Mouse (Mus musculus) myocyte (in vitro differentiated cells): Measurements from ENCODE around the gene Plekhd1.

Experiments used
- MAX ChIP-seq: IDR thresholded peaks from one replicate; pipeline ENCODE4 v1.6.1; 2011; ENCODE audit warnings: low read depth, mild to moderate bottlenecking, control low read depth
- MYOG ChIP-seq, 3 experiments: IDR thresholded peaks; one replicate each; pipeline ENCODE4 v1.6.1; 2011; ENCODE audit warnings: control low read depth in 2 of 3, low read depth in 2 of 3, mild to moderate bottlenecking in 2 of 3; ENCODE audit not compliant: insufficient read length in 2 of 3, control insufficient read depth in 1 of 3, insufficient read depth in 1 of 3
- POLR2A ChIP-seq: IDR thresholded peaks from one replicate; pipeline ENCODE4 v1.6.1; 2011; ENCODE audit warnings: low read depth, mild to moderate bottlenecking, control low read depth, moderate library complexity; ENCODE audit not compliant: insufficient read length
- REST ChIP-seq: IDR thresholded peaks from one replicate; pipeline ENCODE4 v1.6.1; 2011; ENCODE audit warnings: mild to moderate bottlenecking, control low read depth, moderate library complexity; ENCODE audit not compliant: insufficient read depth, insufficient read length
- TCF12 ChIP-seq: IDR thresholded peaks from one replicate; pipeline ENCODE4 v1.6.1; 2011; ENCODE audit warnings: mild to moderate bottlenecking, control low read depth; ENCODE audit not compliant: poor library complexity, insufficient read depth, severe bottlenecking
- TCF3 ChIP-seq: IDR thresholded peaks from one replicate; pipeline ENCODE4 v1.6.1; 2011; ENCODE audit warnings: low read depth, control low read depth; ENCODE audit not compliant: insufficient read length
- USF1 ChIP-seq: IDR thresholded peaks from one replicate; pipeline ENCODE4 v1.6.1; 2011; ENCODE audit warnings: low read depth, mild to moderate bottlenecking, control low read depth, moderate library complexity

DNA sequence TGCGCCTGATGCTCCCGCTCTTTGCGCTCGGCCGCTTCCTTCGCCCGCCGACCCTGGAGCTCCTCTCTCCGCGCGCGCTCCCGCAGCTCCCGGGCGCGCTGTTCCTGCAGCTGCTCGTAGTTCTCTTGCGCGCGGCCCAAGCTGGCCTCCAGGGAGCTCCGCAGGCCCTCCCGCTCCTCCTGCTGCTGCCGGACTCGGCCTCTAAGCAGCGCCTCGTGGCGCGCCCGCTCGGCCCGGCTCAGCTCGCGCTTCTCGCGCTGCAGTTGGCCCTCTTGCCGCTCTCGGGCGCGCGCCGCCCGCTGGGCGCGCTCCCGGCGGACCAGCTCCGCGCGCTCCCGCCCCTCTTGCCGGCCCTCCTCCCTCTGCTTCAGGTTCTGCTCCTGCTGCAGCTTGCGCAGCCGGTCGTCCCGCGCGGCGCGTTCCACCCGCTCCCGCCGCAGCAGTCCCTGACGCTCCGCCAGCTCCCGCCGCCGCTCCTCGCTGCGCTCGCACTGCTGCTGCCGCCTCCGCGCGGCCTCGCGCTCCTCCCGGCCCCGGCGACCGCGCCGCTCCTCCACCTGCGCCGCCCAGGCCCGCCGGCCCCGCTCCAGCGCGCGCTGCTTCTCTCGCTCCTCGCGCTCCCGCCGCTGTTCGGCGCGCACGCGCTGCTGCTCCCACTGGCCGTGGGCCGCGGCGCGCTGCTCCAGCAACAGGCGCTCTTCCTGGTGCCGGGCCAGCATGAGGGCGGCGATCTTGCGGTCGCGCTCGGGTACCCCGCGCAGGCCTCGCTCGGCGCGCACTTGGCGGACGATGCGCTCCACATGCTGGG lies 65.6 kb downstream of the Plekhd1 start:
- TF ChIP-seq POLR2A: no peak
- no peak for TF ChIP-seq USF1
- no peak for TF ChIP-seq REST
- TF ChIP-seq MYOG (IDR thresholded peaks at IDR 0.05; ENCODE audit: control insufficient read depth in 1 of 3, insufficient read depth in 1 of 3, insufficient read length in 2 of 3, low read depth in 2 of 3): no peak
- no peak for TF ChIP-seq MAX
- TF ChIP-seq TCF3: no peak
- TF ChIP-seq TCF12: no peak
